Mouse (Mus musculus) lung, embryonic 15.5 days (tissue): ENCODE results near the gene Fli1. TPM values are rescaled to one million over a fixed set of nuclear protein-coding genes. Genes with fewer than 3 reads are reported as not detected.

Experiments
- ATAC-seq: fragments of 200-750 bp; cut with Nextera tagmentation; 2 replicates; pipeline ENCODE4 v1.8.0; 2017; ENCODE audit warnings: moderate number of reproducible peaks, borderline replicate concordance; ENCODE audit not compliant: low FRiP score, low TSS enrichment; ENCODE audit errors: extremely low read depth
- H3K27ac ChIP-seq: fragments of 300-500 bp; sonication (generic); 2 replicates; pipeline ENCODE4 v1.5.1; 2015; ENCODE audit warnings: moderate library complexity, mild to moderate bottlenecking, inconsistent platforms
- H3K27me3 ChIP-seq: fragments of 300-500 bp; sonication (generic); 2 replicates; pipeline ENCODE4 v1.6.1; 2015; ENCODE audit warnings: inconsistent platforms
- H3K36me3 ChIP-seq: fragments of 300-500 bp; sonication (generic); 2 replicates; pipeline ENCODE4 v1.6.1; 2015; ENCODE audit warnings: inconsistent platforms
- H3K4me1 ChIP-seq: fragments of 300-500 bp; sonication (generic); 2 replicates; pipeline ENCODE4 v1.6.1; 2015; ENCODE audit warnings: inconsistent platforms
- H3K4me2 ChIP-seq: fragments of 300-500 bp; sonication (generic); 2 replicates; pipeline ENCODE4 v1.6.1; 2015; ENCODE audit warnings: inconsistent platforms, mild to moderate bottlenecking, moderate library complexity
- H3K4me3 ChIP-seq: fragments of 300-500 bp; sonication (generic); 2 replicates; pipeline ENCODE4 v1.5.1; 2015; ENCODE audit warnings: mild to moderate bottlenecking, inconsistent platforms
- H3K9ac ChIP-seq: fragments of 300-500 bp; sonication (generic); 2 replicates; pipeline ENCODE4 v1.6.1; 2015; ENCODE audit warnings: inconsistent platforms
- H3K9me3 ChIP-seq: fragments of 300-500 bp; sonication (generic); 2 replicates; pipeline ENCODE4 v1.6.1; 2016; ENCODE audit warnings: inconsistent platforms
- WGBS: fragments of 180-500 bp; shearing (Covaris S2); methylation state at CpG from one replicate; pipeline ENCODE4 v1.1.7; 2015; 5-methylcytosine and 5-hydroxymethylcytosine counted together
- polyA plus RNA-seq: library from polyadenylated mRNA; unstranded; fragments of >200 nt; fragmentation: Nextera tagmentation; extraction: Ambion mirVana; gene quantifications from 2 replicates; pipeline ENCODE4 v1.2.1, GENCODE M21; 2015

Fli1 gene
- polyA plus RNA-seq: 34.4 and 35.2 TPM in 2 replicates

GRCm38 (mm10) chr9:32542212-32543039 lies at the start of gene Fli1:
Gene Fli1 (minus strand): TSS chr9:32542861.
- Histone ChIP-seq H3K9ac (peak within 1 kb of the TSS; percentile 75), H3K27me3 (peaks cover 45% of the 10 kb centered on the region), H3K27ac (peak within 1 kb of the TSS; percentile 74), H3K4me1 (peaks cover 56% of the 10 kb centered on the region), H3K36me3 (no peaks in the 10 kb centered on the region), H3K4me3 (peak within 1 kb of the TSS; percentile 75), H3K9me3 (no peaks in the 10 kb centered on the region), H3K4me2 (peak within 1 kb of the TSS; percentile 96)
- WGBS: 1% methylated on average over 41 of the region's 41 CpGs
- ATAC-seq: no peak

- H3K27ac ChIP-seq: peak overlapping the region; percentile 53
- no peak overlapping the region for H3K4me3 ChIP-seq
- ATAC-seq: peak; percentile 77
- H3K9ac ChIP-seq: no peak overlapping the region
- WGBS: 8% methylated on average over 14 of the region's 14 CpGs
- H3K36me3 ChIP-seq: no peaks in the 10 kb centered on the region
- H3K9me3 ChIP-seq: no peaks in the 10 kb centered on the region
- peak overlapping the region; percentile 25; the same call in 1 of the 2 replicates for H3K4me2 ChIP-seq
- no peaks in the 10 kb centered on the region for H3K27me3 ChIP-seq
- peaks cover 30% of the 10 kb centered on the region for H3K4me1 ChIP-seq
Observed at GRCm38 (mm10) chr9:32591732-32592582, 49.3 kb upstream of the Fli1 start.

GRCm38 (mm10) chr9:32590571-32590970 lies 47.9 kb upstream of the Fli1 start:
- Histone ChIP-seq H3K27me3 (no peaks in the 10 kb centered on the region), H3K36me3 (no peaks in the 10 kb centered on the region), H3K4me2 (no peak overlapping the region), H3K9ac (no peak overlapping the region), H3K9me3 (no peaks in the 10 kb centered on the region), H3K27ac (no peak overlapping the region), H3K4me1 (peaks cover 29% of the 10 kb centered on the region), H3K4me3 (no peak overlapping the region)
- ATAC-seq: no peak
- 75% methylated on average over 5 of the region's 5 CpGs for WGBS

DNA sequence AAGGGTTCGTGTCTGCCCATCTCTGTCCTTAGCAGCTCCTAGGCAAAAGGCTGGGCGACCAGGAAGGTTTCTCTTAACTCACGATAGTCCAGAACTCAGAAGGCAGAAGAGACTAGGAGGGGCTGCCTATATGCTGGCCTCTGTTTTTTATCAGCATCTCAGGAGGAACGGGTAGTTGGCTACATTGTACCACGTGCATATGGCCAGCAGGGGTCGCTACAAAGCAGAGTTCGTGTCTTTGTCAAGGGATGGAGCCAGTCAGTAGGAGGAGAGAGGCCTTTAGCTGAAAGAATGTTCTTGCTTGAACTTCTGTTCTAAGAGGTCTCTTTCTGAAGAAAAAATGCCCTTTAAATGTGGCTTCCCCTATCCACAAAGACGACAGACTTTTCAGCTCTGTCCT lies 47.2 kb upstream of the Fli1 start:
- Histone ChIP-seq H3K27ac (no peak overlapping the region), H3K4me3 (no peak overlapping the region), H3K36me3 (no peaks in the 10 kb centered on the region), H3K4me2 (no peak overlapping the region), H3K9me3 (no peaks in the 10 kb centered on the region), H3K9ac (no peak overlapping the region), H3K27me3 (no peaks in the 10 kb centered on the region), H3K4me1 (peaks cover 23% of the 10 kb centered on the region)
- ATAC-seq: no peak
- 6% methylated on average over 8 of the region's 8 CpGs for WGBS

DNA sequence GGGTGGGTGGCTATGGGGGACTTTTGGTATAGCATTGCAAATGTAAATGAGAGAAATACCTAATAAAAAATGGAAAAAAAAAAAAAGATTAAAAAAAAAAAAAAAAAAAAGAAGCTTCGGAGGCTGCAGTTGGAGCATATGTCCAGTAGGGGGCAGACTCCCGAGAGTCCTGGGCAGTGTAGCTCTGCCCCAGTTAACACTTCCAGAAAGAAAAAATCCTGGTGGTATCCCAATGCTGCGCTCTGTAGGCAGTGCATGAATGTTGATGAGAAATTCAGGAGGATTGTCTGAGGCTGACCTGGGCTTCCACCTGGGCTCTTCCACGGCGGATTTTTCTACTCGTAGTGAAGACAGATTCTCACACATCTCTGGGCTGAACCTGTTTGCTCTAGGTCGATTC lies 42.7 kb upstream of the Fli1 start:
- Histone ChIP-seq H3K4me1 (no peaks in the 10 kb centered on the region; the same call in 1 of the 2 replicates), H3K27me3 (no peaks in the 10 kb centered on the region), H3K4me2 (no peak overlapping the region), H3K9ac (no peak overlapping the region), H3K9me3 (no peaks in the 10 kb centered on the region), H3K4me3 (no peak overlapping the region), H3K27ac (no peak overlapping the region), H3K36me3 (no peaks in the 10 kb centered on the region)
- ATAC-seq: no peak
- WGBS: 48% methylated on average over 7 of the region's 7 CpGs

DNA sequence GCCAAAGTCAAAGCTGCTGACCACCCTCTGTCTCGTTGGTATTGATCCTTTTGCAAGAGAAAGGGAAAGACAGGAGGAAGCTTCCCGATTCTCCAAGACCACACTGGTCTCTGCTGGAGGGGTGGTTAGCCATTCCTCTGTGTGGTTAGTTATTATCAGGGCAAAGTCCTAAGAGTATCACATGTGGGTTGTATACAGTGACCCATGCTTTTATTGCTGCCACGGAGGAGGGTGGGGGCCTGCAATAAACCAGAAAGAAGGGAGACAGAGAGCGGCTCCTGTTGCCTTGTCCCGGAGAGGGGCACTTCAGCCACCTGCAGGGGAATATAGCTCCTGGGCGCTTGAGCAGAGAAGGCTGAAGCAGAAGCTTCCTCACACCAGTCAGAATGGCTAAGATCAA lies 41.2 kb upstream of the Fli1 start:
- no peak overlapping the region for H3K9ac ChIP-seq
- no peaks in the 10 kb centered on the region for H3K4me1 ChIP-seq
- H3K4me3 ChIP-seq: no peak overlapping the region
- H3K9me3 ChIP-seq: no peaks in the 10 kb centered on the region
- no peak overlapping the region for H3K4me2 ChIP-seq
- no peak for ATAC-seq
- H3K27ac ChIP-seq: no peak overlapping the region
- 85% methylated on average over 6 of the region's 6 CpGs for WGBS
- no peaks in the 10 kb centered on the region for H3K36me3 ChIP-seq
- H3K27me3 ChIP-seq: no peaks in the 10 kb centered on the region

DNA sequence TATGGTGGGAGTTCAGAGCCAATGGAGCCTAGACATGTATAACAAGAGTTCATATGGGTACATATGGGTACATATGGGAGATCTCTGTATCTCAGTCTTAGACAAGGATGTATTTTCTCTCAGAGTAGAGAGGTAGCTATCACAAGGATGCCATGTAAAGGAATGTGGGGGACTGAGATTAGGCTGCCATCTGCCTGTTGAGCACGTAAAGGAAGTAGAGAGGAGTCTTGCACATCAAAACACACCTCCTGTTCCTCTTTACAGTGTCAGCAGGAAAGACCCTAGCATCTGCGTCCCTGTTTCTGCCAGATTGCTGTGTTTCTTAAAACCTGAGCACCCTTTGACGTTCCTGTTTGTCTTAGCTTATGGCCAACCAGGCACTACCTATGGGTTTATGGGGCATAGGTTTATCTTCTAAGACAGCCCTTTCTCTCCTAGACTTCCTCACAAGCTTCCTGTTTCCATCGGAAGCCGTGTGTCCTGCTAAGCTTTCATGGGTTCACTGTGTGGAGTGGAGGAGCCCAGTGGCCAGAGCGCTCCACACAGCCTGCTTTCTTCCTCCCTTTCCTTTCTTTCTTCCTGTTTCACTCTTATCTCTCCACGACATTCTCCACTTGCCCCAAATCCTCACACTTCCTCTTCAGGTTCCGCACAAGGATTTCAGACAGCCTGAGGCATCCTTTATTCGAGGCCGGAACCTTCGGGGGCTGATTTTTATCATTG lies 39.4 kb upstream of the Fli1 start:
- Histone ChIP-seq H3K27ac (no peak overlapping the region), H3K9me3 (no peaks in the 10 kb centered on the region), H3K4me1 (no peaks in the 10 kb centered on the region), H3K4me3 (no peak overlapping the region), H3K27me3 (no peaks in the 10 kb centered on the region), H3K36me3 (no peaks in the 10 kb centered on the region), H3K9ac (no peak overlapping the region), H3K4me2 (no peak overlapping the region)
- no peak for ATAC-seq
- WGBS: 60% methylated on average over 11 of the region's 11 CpGs

- Histone ChIP-seq H3K4me1 (no peaks in the 10 kb centered on the region), H3K27me3 (no peaks in the 10 kb centered on the region), H3K27ac (no peak overlapping the region), H3K36me3 (no peaks in the 10 kb centered on the region), H3K4me2 (no peak overlapping the region), H3K9ac (no peak overlapping the region), H3K9me3 (no peaks in the 10 kb centered on the region), H3K4me3 (no peak overlapping the region)
- ATAC-seq: no peak
- 78% methylated on average over 2 of the region's 2 CpGs for WGBS
Observed at GRCm38 (mm10) chr9:32578411-32578810, 35.8 kb upstream of the Fli1 start.

GRCm38 (mm10) chr9:32573638-32574037 lies 31.0 kb upstream of the Fli1 start:
- H3K27me3 ChIP-seq: no peaks in the 10 kb centered on the region
- no peaks in the 10 kb centered on the region for H3K9me3 ChIP-seq
- no peak overlapping the region for H3K9ac ChIP-seq
- H3K36me3 ChIP-seq: no peaks in the 10 kb centered on the region
- peaks cover 7% of the 10 kb centered on the region; the same call in 1 of the 2 replicates for H3K4me1 ChIP-seq
- H3K4me3 ChIP-seq: no peak overlapping the region
- H3K4me2 ChIP-seq: no peak overlapping the region
- no peak overlapping the region for H3K27ac ChIP-seq
- 59% methylated on average over 4 of the region's 4 CpGs for WGBS
- ATAC-seq: no peak

- no peak overlapping the region for H3K27ac ChIP-seq
- no peak for ATAC-seq
- no peaks in the 10 kb centered on the region for H3K36me3 ChIP-seq
- no peak overlapping the region for H3K4me3 ChIP-seq
- H3K4me2 ChIP-seq: no peak overlapping the region
- H3K4me1 ChIP-seq: peaks cover 16% of the 10 kb centered on the region
- WGBS: 41% methylated on average over 4 of the region's 4 CpGs
- H3K9ac ChIP-seq: no peak overlapping the region
- no peaks in the 10 kb centered on the region for H3K9me3 ChIP-seq
- H3K27me3 ChIP-seq: no peaks in the 10 kb centered on the region
Observed at GRCm38 (mm10) chr9:32571676-32572075, 29.0 kb upstream of the Fli1 start.

GRCm38 (mm10) chr9:32570547-32570946 lies 27.9 kb upstream of the Fli1 start:
- ATAC-seq: no peak
- no peak overlapping the region for H3K9ac ChIP-seq
- H3K36me3 ChIP-seq: no peaks in the 10 kb centered on the region
- no peak overlapping the region for H3K27ac ChIP-seq
- H3K4me3 ChIP-seq: no peak overlapping the region
- no peaks in the 10 kb centered on the region for H3K27me3 ChIP-seq
- 73% methylated on average over 5 of the region's 5 CpGs for WGBS
- no peak overlapping the region for H3K4me2 ChIP-seq
- peaks cover 21% of the 10 kb centered on the region for H3K4me1 ChIP-seq
- no peaks in the 10 kb centered on the region for H3K9me3 ChIP-seq
